Mouse (Mus musculus): Measurements from ENCODE around the gene Limch1. TPM values are rescaled to one million over a fixed set of nuclear protein-coding genes. Genes with fewer than 3 reads are reported as not detected.
A peak's percentile ranks its signal among the peaks of the same experiment; 100 is the strongest.

The Limch1 gene
- polyA plus RNA-seq, 1 experiment from 2014 or later: 55.6 TPM

GRCm38 (mm10) chr5:66842776-66843175 is 97.1 kb downstream of the Limch1 start:
- Histone ChIP-seq H3K4me2 (ENCODE audit: low read length) (no peak overlapping the region), H3K4me3 (ENCODE audit: low read depth, low read length) (no peak overlapping the region), H3K27me3 (replicated peaks; ENCODE audit: control insufficient read depth, insufficient read depth, low read length) (no peaks in the 10 kb centered on the region), H3K36me3 (ENCODE audit: control insufficient read depth, insufficient read depth, low read length) (no peaks in the 10 kb centered on the region), H3K9me3 (replicated peaks; ENCODE audit: control insufficient read depth, low read length) (no peaks in the 10 kb centered on the region), H3K9ac (ENCODE audit: low read length) (no peak overlapping the region), H3K27ac (ENCODE audit: low read depth, low read length) (no peak overlapping the region), H3K4me1 (ENCODE audit: control insufficient read depth, insufficient read depth, low read length) (no peaks in the 10 kb centered on the region)
- no peak for ATAC-seq
- DNase-seq (ENCODE audit: low spot score): no peak
- 93% methylated on average over 5 of the region's 5 CpGs for WGBS

GRCm38 (mm10) chr5:66848136-66848535 is 102.5 kb downstream of the Limch1 start:
- no peaks in the 10 kb centered on the region for H3K36me3 ChIP-seq (ENCODE audit: control insufficient read depth, insufficient read depth, low read length)
- H3K4me1 ChIP-seq (ENCODE audit: control insufficient read depth, insufficient read depth, low read length): peaks cover 5% of the 10 kb centered on the region; the same call in 1 of the 2 replicates
- DNase-seq (ENCODE audit: low spot score) (no peak), ATAC-seq (no peak)
- no peak overlapping the region for H3K4me2 ChIP-seq (ENCODE audit: low read length)
- H3K27ac ChIP-seq (ENCODE audit: low read depth, low read length): no peak overlapping the region
- no peak overlapping the region for H3K4me3 ChIP-seq (ENCODE audit: low read depth, low read length)
- no peaks in the 10 kb centered on the region for H3K27me3 ChIP-seq (replicated peaks; ENCODE audit: control insufficient read depth, insufficient read depth, low read length)
- 73% methylated on average over 7 of the region's 7 CpGs for WGBS
- no peak overlapping the region for H3K9ac ChIP-seq (ENCODE audit: low read length)
- no peaks in the 10 kb centered on the region for H3K9me3 ChIP-seq (replicated peaks; ENCODE audit: control insufficient read depth, low read length)

- 94% methylated on average over 4 of the region's 4 CpGs for WGBS
- no peak overlapping the region for H3K4me2 ChIP-seq (ENCODE audit: low read length)
Measured at GRCm38 (mm10) chr5:66849148-66849547, 103.5 kb downstream of the Limch1 start.

GRCm38 (mm10) chr5:66850721-66851251 is 105.2 kb downstream of the Limch1 start:
- DNase-seq (ENCODE audit: low spot score) (peak; percentile 53), ATAC-seq (peak; percentile 54; the same call in 1 of the 2 replicates)
- Histone ChIP-seq H3K27ac (ENCODE audit: low read depth, low read length) (0 out of 2 replicates have a peak overlapping the region, but pooled peaks have one; percentile 17), H3K9ac (ENCODE audit: low read length) (no peak overlapping the region), H3K27me3 (replicated peaks; ENCODE audit: control insufficient read depth, insufficient read depth, low read length) (no peaks in the 10 kb centered on the region), H3K4me2 (ENCODE audit: low read length) (no peak overlapping the region), H3K4me3 (ENCODE audit: low read depth, low read length) (no peak overlapping the region), H3K4me1 (ENCODE audit: control insufficient read depth, insufficient read depth, low read length) (peaks cover 9% of the 10 kb centered on the region; the same call in 1 of the 2 replicates), H3K36me3 (ENCODE audit: control insufficient read depth, insufficient read depth, low read length) (no peaks in the 10 kb centered on the region), H3K9me3 (replicated peaks; ENCODE audit: control insufficient read depth, low read length) (no peaks in the 10 kb centered on the region)
- WGBS: 58% methylated on average over 11 of the region's 11 CpGs

More at GRCm38 (mm10) chr5:66849148-66849547, 103.5 kb downstream of the Limch1 start:
- ATAC-seq (no peak), DNase-seq (ENCODE audit: low spot score) (no peak)
- Histone ChIP-seq H3K9ac (ENCODE audit: low read length) (no peak overlapping the region), H3K9me3 (replicated peaks; ENCODE audit: control insufficient read depth, low read length) (no peaks in the 10 kb centered on the region), H3K4me1 (ENCODE audit: control insufficient read depth, insufficient read depth, low read length) (peaks cover 5% of the 10 kb centered on the region; the same call in 1 of the 2 replicates), H3K27me3 (replicated peaks; ENCODE audit: control insufficient read depth, insufficient read depth, low read length) (no peaks in the 10 kb centered on the region), H3K4me3 (ENCODE audit: low read depth, low read length) (no peak overlapping the region), H3K36me3 (ENCODE audit: control insufficient read depth, insufficient read depth, low read length) (no peaks in the 10 kb centered on the region), H3K27ac (ENCODE audit: low read depth, low read length) (no peak overlapping the region)

GRCm38 (mm10) chr5:66851708-66852107 is 106.1 kb downstream of the Limch1 start:
- H3K27me3 ChIP-seq (replicated peaks; ENCODE audit: control insufficient read depth, insufficient read depth, low read length): no peaks in the 10 kb centered on the region
- no peaks in the 10 kb centered on the region for H3K36me3 ChIP-seq (ENCODE audit: control insufficient read depth, insufficient read depth, low read length)
- no peaks in the 10 kb centered on the region for H3K9me3 ChIP-seq (replicated peaks; ENCODE audit: control insufficient read depth, low read length)
- H3K4me1 ChIP-seq (ENCODE audit: control insufficient read depth, insufficient read depth, low read length): peaks cover 9% of the 10 kb centered on the region; the same call in 1 of the 2 replicates
- H3K27ac ChIP-seq (ENCODE audit: low read depth, low read length): no peak overlapping the region
- H3K9ac ChIP-seq (ENCODE audit: low read length): no peak overlapping the region
- DNase-seq (ENCODE audit: low spot score): no peak
- WGBS: 45% methylated on average over 5 of the region's 5 CpGs
- no peak overlapping the region for H3K4me3 ChIP-seq (ENCODE audit: low read depth, low read length)
- H3K4me2 ChIP-seq (ENCODE audit: low read length): no peak overlapping the region
- no peak for ATAC-seq

- Histone ChIP-seq H3K27ac (ENCODE audit: low read depth, low read length) (no peak overlapping the region), H3K4me2 (ENCODE audit: low read length) (no peak overlapping the region), H3K9ac (ENCODE audit: low read length) (no peak overlapping the region), H3K36me3 (ENCODE audit: control insufficient read depth, insufficient read depth, low read length) (no peaks in the 10 kb centered on the region), H3K9me3 (replicated peaks; ENCODE audit: control insufficient read depth, low read length) (no peaks in the 10 kb centered on the region), H3K4me3 (ENCODE audit: low read depth, low read length) (no peak overlapping the region), H3K4me1 (ENCODE audit: control insufficient read depth, insufficient read depth, low read length) (peaks cover 9% of the 10 kb centered on the region; the same call in 1 of the 2 replicates), H3K27me3 (replicated peaks; ENCODE audit: control insufficient read depth, insufficient read depth, low read length) (no peaks in the 10 kb centered on the region)
- no peak for DNase-seq (ENCODE audit: low spot score)
- 94% methylated on average over 5 of the region's 5 CpGs for WGBS
- no peak for ATAC-seq
Measured at GRCm38 (mm10) chr5:66854263-66854662, 108.6 kb downstream of the Limch1 start.

GRCm38 (mm10) chr5:66855358-66856107 is 109.9 kb downstream of the Limch1 start:
- ATAC-seq (peak; percentile 43), DNase-seq (ENCODE audit: low spot score) (peak; percentile 81)
- 29% methylated on average over 11 of the region's 11 CpGs for WGBS

GRCm38 (mm10) chr5:66859506-66859905 is 113.9 kb downstream of the Limch1 start:
- ATAC-seq: no peak
- Histone ChIP-seq H3K27me3 (replicated peaks; ENCODE audit: control insufficient read depth, insufficient read depth, low read length) (no peaks in the 10 kb centered on the region), H3K4me1 (ENCODE audit: control insufficient read depth, insufficient read depth, low read length) (peaks cover 23% of the 10 kb centered on the region), H3K9ac (ENCODE audit: low read length) (no peak overlapping the region), H3K36me3 (ENCODE audit: control insufficient read depth, insufficient read depth, low read length) (no peaks in the 10 kb centered on the region), H3K9me3 (replicated peaks; ENCODE audit: control insufficient read depth, low read length) (no peaks in the 10 kb centered on the region), H3K27ac (ENCODE audit: low read depth, low read length) (no peak overlapping the region), H3K4me2 (ENCODE audit: low read length) (no peak overlapping the region), H3K4me3 (ENCODE audit: low read depth, low read length) (no peak overlapping the region)
- no peak for DNase-seq (ENCODE audit: low spot score)
- 79% methylated on average over 3 of the region's 3 CpGs for WGBS

More at GRCm38 (mm10) chr5:66855358-66856107, 109.9 kb downstream of the Limch1 start:
- Histone ChIP-seq H3K9ac (ENCODE audit: low read length) (no peak overlapping the region), H3K4me2 (ENCODE audit: low read length) (no peak overlapping the region), H3K36me3 (ENCODE audit: control insufficient read depth, insufficient read depth, low read length) (no peaks in the 10 kb centered on the region), H3K27me3 (replicated peaks; ENCODE audit: control insufficient read depth, insufficient read depth, low read length) (no peaks in the 10 kb centered on the region), H3K4me3 (ENCODE audit: low read depth, low read length) (no peak overlapping the region), H3K4me1 (ENCODE audit: control insufficient read depth, insufficient read depth, low read length) (peaks cover 5% of the 10 kb centered on the region; the same call in 1 of the 2 replicates), H3K9me3 (replicated peaks; ENCODE audit: control insufficient read depth, low read length) (no peaks in the 10 kb centered on the region), H3K27ac (ENCODE audit: low read depth, low read length) (no peak overlapping the region)
